Mouse (Mus musculus): ENCODE measurements around the gene Trit1.

DNA sequence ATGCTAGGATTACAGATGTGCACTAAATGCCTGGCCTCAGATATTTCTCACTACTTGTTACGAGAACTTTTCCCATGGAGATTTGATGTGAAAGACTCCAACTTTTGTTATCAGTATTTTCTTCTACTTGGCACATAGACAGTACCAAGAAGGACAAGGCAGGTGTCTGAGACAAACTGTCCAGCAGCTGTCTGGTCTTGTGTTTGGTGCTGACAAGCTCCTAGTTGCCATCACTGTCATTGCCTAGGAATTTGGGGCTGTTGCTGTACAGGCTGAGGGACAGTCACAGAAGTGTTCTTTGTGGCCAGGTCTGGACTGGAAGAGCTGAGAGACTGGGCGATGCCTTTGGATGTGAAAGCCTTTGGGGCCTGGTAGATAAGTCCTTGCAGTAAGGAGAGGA, 19.2 kb downstream of the Trit1 start:
- no peak for TF ChIP-seq CTCF (IDR thresholded peaks at IDR 0.05; ENCODE audit: extremely low read depth, insufficient read length, insufficient replicate concordance, low read depth, low read length)
- no peak for TF ChIP-seq POLR2A (IDR thresholded peaks at IDR 0.05; ENCODE audit: low read depth, low read length)
